Mouse (Mus musculus) erythroblast, embryonic 14.5 days (primary cell): ENCODE data around the gene Tpx2. TPM values are rescaled to one million over a fixed set of nuclear protein-coding genes. Genes with fewer than 3 reads are reported as not detected.

Experiments
- H3K27me3 ChIP-seq: 2 replicates; pipeline ENCODE4 v1.6.1; 2012; ENCODE audit warnings: inconsistent platforms; ENCODE audit not compliant: control insufficient read depth
- H3K36me3 ChIP-seq: 2 replicates; pipeline ENCODE4 v1.6.1; 2012; ENCODE audit warnings: mild to moderate bottlenecking, inconsistent platforms; ENCODE audit not compliant: control insufficient read depth
- H3K4me1 ChIP-seq: 2 replicates; pipeline ENCODE4 v1.6.1; 2012; ENCODE audit warnings: inconsistent platforms; ENCODE audit not compliant: control insufficient read depth
- H3K4me3 ChIP-seq: replicated peaks from 2 replicates; pipeline ENCODE3; 2012; ENCODE audit warnings: moderate library complexity, mild to moderate bottlenecking, inconsistent platforms
- H3K9me3 ChIP-seq: 2 replicates; pipeline ENCODE4 v1.6.1; 2012; ENCODE audit warnings: low read length, inconsistent platforms, mixed read lengths; ENCODE audit not compliant: control insufficient read depth
- GATA1 ChIP-seq: IDR thresholded peaks from 2 replicates; pipeline ENCODE4 v1.6.1; 2012; ENCODE audit warnings: low read length, inconsistent platforms, mixed read lengths
- TAL1 ChIP-seq: IDR thresholded peaks from 3 replicates; pipeline ENCODE4 v1.6.1; 2012; ENCODE audit warnings: low read length, inconsistent platforms, mixed read lengths
- polyA plus RNA-seq: library from polyadenylated mRNA; stranded (reverse); fragments of >175 nt; gene quantifications from 2 replicates; pipeline ENCODE4 v1.2.3, GENCODE M21; 2012

The Tpx2 gene
- polyA plus RNA-seq, 1 experiment, result 4.9 TPM

- Histone ChIP-seq H3K4me1 (peaks cover 14% of the 10 kb centered on the region), H3K27me3 (peaks cover 43% of the 10 kb centered on the region), H3K4me3 (no peak overlapping the region), H3K9me3 (no peaks in the 10 kb centered on the region), H3K36me3 (no peaks in the 10 kb centered on the region)
- TF ChIP-seq GATA1, result no peak
- no peak for TF ChIP-seq TAL1
These were observed 67.7 kb downstream of the Tpx2 start for GRCm38 (mm10) chr2:152915453-152915852.

- H3K4me1 ChIP-seq, result peaks cover 14% of the 10 kb centered on the region
- H3K27me3 ChIP-seq, result peaks cover 37% of the 10 kb centered on the region
- H3K4me3 ChIP-seq, result no peak overlapping the region
- TF ChIP-seq TAL1, result no peak
- no peak for TF ChIP-seq GATA1
- H3K9me3 ChIP-seq, result no peaks in the 10 kb centered on the region
- H3K36me3 ChIP-seq, result no peaks in the 10 kb centered on the region
These were observed 68.3 kb downstream of the Tpx2 start for GRCm38 (mm10) chr2:152916111-152916510.

- no peaks in the 10 kb centered on the region for H3K9me3 ChIP-seq
- peaks cover 21% of the 10 kb centered on the region for H3K27me3 ChIP-seq
- no peak overlapping the region for H3K4me3 ChIP-seq
- H3K4me1 ChIP-seq, result peaks cover 14% of the 10 kb centered on the region
- TF ChIP-seq GATA1, result no peak
- no peak for TF ChIP-seq TAL1
- H3K36me3 ChIP-seq, result no peaks in the 10 kb centered on the region
These were observed 69.9 kb downstream of the Tpx2 start for GRCm38 (mm10) chr2:152917671-152918070.

GRCm38 (mm10) chr2:152922376-152922775 is 74.6 kb downstream of the Tpx2 start:
- Histone ChIP-seq H3K9me3 (no peaks in the 10 kb centered on the region), H3K36me3 (no peaks in the 10 kb centered on the region), H3K4me3 (no peak overlapping the region), H3K27me3 (peaks cover 2% of the 10 kb centered on the region; the same call in 1 of the 2 replicates), H3K4me1 (peaks cover 3% of the 10 kb centered on the region; the same call in 1 of the 2 replicates)
- no peak for TF ChIP-seq GATA1
- no peak for TF ChIP-seq TAL1

GRCm38 (mm10) chr2:152923621-152924020 is 75.9 kb downstream of the Tpx2 start:
- TF ChIP-seq TAL1 (no peak), GATA1 (no peak)
- H3K36me3 ChIP-seq, result no peaks in the 10 kb centered on the region
- no peak overlapping the region for H3K4me3 ChIP-seq
- 0 out of 2 replicates have a peak, but pooled peaks cover 2% of the 10 kb centered on the region for H3K27me3 ChIP-seq
- H3K9me3 ChIP-seq, result no peaks in the 10 kb centered on the region
- peaks cover 2% of the 10 kb centered on the region; the same call in 1 of the 2 replicates for H3K4me1 ChIP-seq

- no peak for TF ChIP-seq GATA1
- TF ChIP-seq TAL1, result no peak
- Histone ChIP-seq H3K36me3 (no peaks in the 10 kb centered on the region), H3K4me3 (no peak overlapping the region), H3K9me3 (no peaks in the 10 kb centered on the region), H3K27me3 (0 out of 2 replicates have a peak, but pooled peaks cover 2% of the 10 kb centered on the region), H3K4me1 (no peaks in the 10 kb centered on the region)
These were observed 76.4 kb downstream of the Tpx2 start for GRCm38 (mm10) chr2:152924128-152924527.

- Histone ChIP-seq H3K27me3 (0 out of 2 replicates have a peak, but pooled peaks cover 2% of the 10 kb centered on the region), H3K4me1 (no peaks in the 10 kb centered on the region), H3K36me3 (no peaks in the 10 kb centered on the region), H3K9me3 (no peaks in the 10 kb centered on the region), H3K4me3 (no peak overlapping the region)
- TF ChIP-seq GATA1 (no peak), TAL1 (no peak)
These were observed 76.8 kb downstream of the Tpx2 start for GRCm38 (mm10) chr2:152924543-152924942.

- Histone ChIP-seq H3K36me3 (no peaks in the 10 kb centered on the region), H3K27me3 (0 out of 2 replicates have a peak, but pooled peaks cover 2% of the 10 kb centered on the region), H3K4me3 (no peak overlapping the region), H3K9me3 (no peaks in the 10 kb centered on the region), H3K4me1 (no peaks in the 10 kb centered on the region)
- TF ChIP-seq TAL1 (no peak), GATA1 (no peak)
These were observed 77.6 kb downstream of the Tpx2 start for GRCm38 (mm10) chr2:152925189-152925872.

- Histone ChIP-seq H3K4me1 (no peaks in the 10 kb centered on the region), H3K36me3 (no peaks in the 10 kb centered on the region), H3K4me3 (no peak overlapping the region), H3K9me3 (no peaks in the 10 kb centered on the region), H3K27me3 (0 out of 2 replicates have a peak, but pooled peaks cover 2% of the 10 kb centered on the region)
- TF ChIP-seq TAL1 (no peak), GATA1 (no peak)
These were observed 79.1 kb downstream of the Tpx2 start for GRCm38 (mm10) chr2:152926896-152927295.

GRCm38 (mm10) chr2:152927371-152927770 is 79.6 kb downstream of the Tpx2 start:
- H3K4me1 ChIP-seq, result no peaks in the 10 kb centered on the region
- H3K27me3 ChIP-seq, result 0 out of 2 replicates have a peak, but pooled peaks cover 2% of the 10 kb centered on the region
- H3K4me3 ChIP-seq, result no peak overlapping the region
- H3K9me3 ChIP-seq, result no peaks in the 10 kb centered on the region
- TF ChIP-seq TAL1 (no peak), GATA1 (no peak)
- H3K36me3 ChIP-seq, result no peaks in the 10 kb centered on the region
